ENCODE assay signal across 8 mouse cellular contexts in genomic region chr9:43879969-43880396, GRCm38 (mm10).
DNase-seq lines count a peak whose midpoint lies in the region; ATAC-seq lines count a peak whose summit lies in the region.

No protein-coding gene starts in this region.

- intact Hi-C loops in heart, postnatal 36 days (cut with DNase I): no loop called here

- H3K9me3 ChIP-seq in heart, embryonic 12.5 days (replicated peaks): no peaks in the 10 kb centered on the region
- H3K9me3 ChIP-seq in neural tube, embryonic 15.5 days (replicated peaks): no peaks in the 10 kb centered on the region

- no peak for DNase-seq in heart, postnatal 36 days
- peak; percentile 87 for DNase-seq in brain, adult 2 months (ENCODE audit: low read depth, low spot score)
- DNase-seq in frontal cortex, postnatal 25 days (ENCODE audit: low spot score in 2 of 2): peak; percentile 49 to 63
- DNase-seq in left cerebral cortex, adult 8-10 months (ENCODE audit: low spot score in 2 of 2): peak; percentile 60 to 83
- no peak for DNase-seq in adipocyte (ENCODE audit: low spot score)
- no peak for DNase-seq in MN1 (ENCODE audit: low spot score)

- no peak for ATAC-seq in heart, embryonic 12.5 days (ENCODE audit: insufficient number of reproducible peaks, low FRiP score)
- peak; percentile 43; the same call in 1 of the 2 replicates for ATAC-seq in neural tube, embryonic 15.5 days (ENCODE audit: low FRiP score)

- H3K27ac ChIP-seq in heart, embryonic 12.5 days (ENCODE audit: poor library complexity, severe bottlenecking): no peak overlapping the region
- H3K27ac ChIP-seq in neural tube, embryonic 15.5 days (replicated peaks): no peak overlapping the region

- H3K4me3 ChIP-seq in heart, embryonic 12.5 days: peak overlapping the region; percentile 39
- peak overlapping the region; percentile 33 for H3K4me3 ChIP-seq in neural tube, embryonic 15.5 days (replicated peaks)

- no peaks in the 10 kb centered on the region for H3K36me3 ChIP-seq in heart, embryonic 12.5 days
- H3K36me3 ChIP-seq in neural tube, embryonic 15.5 days: no peaks in the 10 kb centered on the region

- H3K4me1 ChIP-seq in heart, embryonic 12.5 days (replicated peaks): peaks cover 12% of the 10 kb centered on the region
- peaks cover 16% of the 10 kb centered on the region for H3K4me1 ChIP-seq in neural tube, embryonic 15.5 days

- WGBS in heart, embryonic 12.5 days: under 1% methylated on average over 26 of the region's 26 CpGs
- under 1% methylated on average over 26 of the region's 26 CpGs for WGBS in neural tube, embryonic 15.5 days

- H3K9ac ChIP-seq in heart, embryonic 12.5 days: 0 out of 2 replicates have a peak overlapping the region, but pooled peaks have one; percentile 20
- peak overlapping the region; percentile 33 for H3K9ac ChIP-seq in neural tube, embryonic 15.5 days (replicated peaks)

- H3K27me3 ChIP-seq in heart, embryonic 12.5 days (replicated peaks): peaks cover 57% of the 10 kb centered on the region
- peaks cover 18% of the 10 kb centered on the region; the same call in 1 of the 2 replicates for H3K27me3 ChIP-seq in neural tube, embryonic 15.5 days (replicated peaks)

- H3K4me2 ChIP-seq in heart, embryonic 12.5 days: peak overlapping the region; percentile 64
- peak overlapping the region; percentile 64 for H3K4me2 ChIP-seq in neural tube, embryonic 15.5 days

Comparison
In these comparisons a context has a peak if more than half of its experiments do, and no peak if none do; other contexts are left out.
1. DNase-seq: peak in brain, adult 2 months (single experiment), frontal cortex, postnatal 25 days (2 of 2) and left cerebral cortex, adult 8-10 months (2 of 2); none in heart, postnatal 36 days (0 of 2), adipocyte (single experiment) and MN1 (single experiment).